Mouse (Mus musculus) liver, adult 2 months (tissue): Measurements from ENCODE around the gene P4ha1.

ENCODE experiments used
- CTCF ChIP-seq: fragments of 200-500 bp; IDR thresholded peaks from 2 replicates; pipeline ENCODE4 v1.5.1; 2011; ENCODE audit warnings: low read depth, low read length, control low read depth
- POLR2A ChIP-seq: fragments of 200-500 bp; IDR thresholded peaks from 2 replicates; pipeline ENCODE4 v1.6.1; 2011; ENCODE audit warnings: low read length, control low read depth; ENCODE audit not compliant: insufficient read depth; ENCODE audit errors: extremely low read depth

GRCm38 (mm10) chr10:59322271-59322670 is 825 bp upstream of the P4ha1 start:
- TF ChIP-seq CTCF (no peak), POLR2A (no peak)
